Mouse (Mus musculus) MEL (cell line): ENCODE results near the gene Pramef17.
"Not testable (repeated sequence)": the region's sequence is repeated elsewhere in the genome, so short reads cannot be mapped to it uniquely, and the experiment has no call there.

Experiments used
- CHD2 ChIP-seq: IDR thresholded peaks from 2 replicates; pipeline ENCODE4 v1.6.1; 2011; ENCODE audit warnings: low read length, improper control_type of control experiment
- CTCF ChIP-seq, 3 experiments: IDR thresholded peaks in 2 of 3; conservative IDR thresholded peaks in 1 of 3; 2 replicates each; pipeline ENCODE4 v1.5.1; 2011 to 2012; ENCODE audit warnings: low read length in 3 of 3, low read depth in 2 of 3, mild to moderate bottlenecking in 2 of 3, improper control_type of control experiment in 1 of 3, inconsistent platforms in 1 of 3, mixed read lengths in 1 of 3, moderate library complexity in 1 of 3; ENCODE audit not compliant: control insufficient read depth in 1 of 3, insufficient read depth in 1 of 3, poor library complexity in 1 of 3, severe bottlenecking in 1 of 3
- E2F4 ChIP-seq: IDR thresholded peaks from 2 replicates; pipeline ENCODE4 v1.6.1; 2011; ENCODE audit warnings: low read depth, low read length, improper control_type of control experiment, borderline replicate concordance
- HCFC1 ChIP-seq: IDR thresholded peaks from 2 replicates; pipeline ENCODE4 v1.6.1; 2012; ENCODE audit warnings: low read depth, mild to moderate bottlenecking, inconsistent platforms, low read length, improper control_type of control experiment, moderate library complexity
- JUND ChIP-seq: IDR thresholded peaks from 2 replicates; pipeline ENCODE4 v1.6.1; 2011; ENCODE audit warnings: low read depth, mild to moderate bottlenecking, improper control_type of control experiment, low read length
- MAFK ChIP-seq: IDR thresholded peaks from 2 replicates; pipeline ENCODE4 v1.6.1; 2011; ENCODE audit warnings: low read depth, mild to moderate bottlenecking, low read length, improper control_type of control experiment, borderline replicate concordance
- POLR2A ChIP-seq, 2 experiments: IDR thresholded peaks; 2 replicates each; pipeline ENCODE4 v1.6.1; 2011 to 2012; ENCODE audit warnings: low read length in 2 of 2, mild to moderate bottlenecking in 2 of 2, control low read depth in 1 of 2, improper control_type of control experiment in 1 of 2, low read depth in 1 of 2, moderate library complexity in 1 of 2; ENCODE audit not compliant: control insufficient read depth in 1 of 2, insufficient read depth in 1 of 2, poor library complexity in 1 of 2
- POLR2AphosphoS2 ChIP-seq: IDR thresholded peaks from 2 replicates; pipeline ENCODE4 v1.6.1; 2011; ENCODE audit warnings: low read length, improper control_type of control experiment
- USF1 ChIP-seq: IDR thresholded peaks from 2 replicates; pipeline ENCODE4 v1.6.1; 2014; ENCODE audit warnings: low read depth, mild to moderate bottlenecking, inconsistent platforms, low read length, improper control_type of control experiment, moderate library complexity
- ZMIZ1 ChIP-seq: IDR thresholded peaks from 2 replicates; pipeline ENCODE4 v1.6.1; 2012; ENCODE audit warnings: low read depth, mild to moderate bottlenecking, inconsistent platforms, low read length, improper control_type of control experiment, moderate library complexity

DNA sequence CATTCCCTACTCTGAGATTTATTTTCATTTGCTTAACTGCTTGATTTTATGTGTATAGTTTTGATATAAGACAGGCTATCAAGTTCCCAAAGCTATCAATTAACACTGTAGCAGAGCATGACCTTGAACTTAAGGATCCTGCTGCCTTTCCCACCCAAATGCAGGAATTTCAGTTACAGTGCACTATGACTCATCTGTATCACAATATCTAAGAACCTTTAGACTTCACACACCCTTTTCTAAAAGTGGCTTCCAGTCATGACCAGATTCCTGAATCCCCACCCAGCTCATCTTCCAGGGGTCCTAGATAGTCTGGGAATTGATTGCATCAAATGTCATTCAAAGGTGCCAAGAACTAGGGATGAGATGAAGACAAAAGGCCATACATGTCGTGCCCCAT lies 10.7 kb downstream of the Pramef17 start:
- not testable (repeated sequence) for TF ChIP-seq POLR2A (IDR thresholded peaks at IDR 0.05; ENCODE audit: control insufficient read depth in 1 of 2, insufficient read depth in 1 of 2, low read depth in 1 of 2, low read length in 2 of 2, poor library complexity in 1 of 2); USF1; POLR2AphosphoS2; JUND; CTCF (IDR thresholded peaks at IDR 0.05 in 2 of 3, conservative IDR thresholded peaks at IDR 0.05 in 1 of 3; ENCODE audit: control insufficient read depth in 1 of 3, insufficient read depth in 1 of 3, low read depth in 2 of 3, low read length in 3 of 3, poor library complexity in 1 of 3, severe bottlenecking in 1 of 3); ZMIZ1; E2F4; MAFK; HCFC1; CHD2
